Mouse (Mus musculus) kidney, adult 8-10 months (tissue): Measurements from ENCODE around the gene Cacng8.
"Not testable (repeated sequence)": the region's sequence is repeated elsewhere in the genome, so short reads cannot be mapped to it uniquely, and the experiment has no call there.

Experiments
- DNase-seq, 2 experiments: peaks; one replicate each; pipeline ENCODE4 v3.0.0; 2022

Cacng8 gene

GRCm38 (mm10) chr7:3388885-3389284, 1.6 kb upstream of the Cacng8 start:
- no peak for DNase-seq

- DNase-seq = peak; percentile 43 to 51
Observed at GRCm38 (mm10) chr7:3389444-3390412, 755 bp upstream of the Cacng8 start.

GRCm38 (mm10) chr7:3391081-3391451, 583 bp downstream of the Cacng8 start:
- DNase-seq = no peak

GRCm38 (mm10) chr7:3391809-3392208, 1.3 kb downstream of the Cacng8 start:
- no peak for DNase-seq

DNA sequence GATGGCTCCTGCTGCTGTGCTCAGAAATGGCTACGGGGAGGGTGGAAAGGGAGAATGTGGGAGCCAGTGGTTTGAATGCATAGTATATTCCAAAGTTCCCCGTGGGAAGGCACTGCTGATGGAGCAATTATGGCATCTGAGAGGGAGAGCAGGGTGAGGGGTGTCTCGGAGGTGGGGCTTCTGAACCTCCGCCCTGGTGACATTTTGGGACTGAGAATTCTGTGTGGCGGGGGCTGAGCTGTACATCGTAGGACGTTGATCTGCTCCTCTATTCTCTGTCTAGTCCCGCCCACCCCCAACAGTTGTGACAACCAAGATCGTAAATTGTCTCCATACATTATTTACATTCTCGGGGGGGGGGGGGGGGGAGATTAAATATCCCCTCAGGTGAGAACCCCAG, 6.9 kb downstream of the Cacng8 start:
- no peak for DNase-seq

DNA sequence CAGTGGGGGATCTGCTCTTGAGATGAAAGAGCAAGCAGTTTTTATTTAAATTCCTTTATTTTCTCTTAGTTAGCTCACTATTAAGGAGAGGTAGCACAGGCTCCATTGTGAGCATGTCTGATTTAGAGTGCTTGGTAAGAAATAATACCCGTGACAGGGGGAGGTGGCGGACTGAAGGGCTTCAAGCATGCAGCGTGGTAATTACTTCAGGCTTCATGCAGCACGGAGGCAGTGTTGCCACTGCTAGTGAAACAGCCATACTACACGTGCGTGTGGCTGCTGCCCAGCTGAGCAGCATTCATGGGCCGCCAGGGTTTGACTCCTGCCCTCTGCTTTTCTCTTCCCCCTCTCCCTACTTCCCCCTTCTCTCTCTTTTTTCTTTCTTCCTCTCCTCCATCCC, 7.3 kb downstream of the Cacng8 start:
- no peak for DNase-seq

DNA sequence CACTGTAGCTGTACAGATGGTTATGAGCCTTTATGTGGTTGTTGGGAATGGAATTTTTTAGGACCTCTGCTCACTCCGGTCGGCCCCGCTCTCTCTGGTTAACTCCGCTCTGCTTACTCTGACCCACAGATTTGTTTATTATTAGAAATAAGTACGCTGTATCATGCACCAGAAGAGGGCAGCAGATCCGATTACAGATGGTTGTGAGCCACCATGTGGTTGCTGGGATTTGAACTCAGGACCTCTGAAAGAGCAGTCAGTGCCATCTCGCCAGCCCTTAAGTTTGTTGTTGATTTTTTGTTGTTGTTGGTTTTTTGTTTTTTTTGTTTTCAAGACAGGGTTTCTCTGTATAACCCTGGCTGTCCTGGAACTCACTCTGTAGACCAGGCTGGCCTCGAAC, 7.9 kb downstream of the Cacng8 start:
- DNase-seq = not testable (repeated sequence)

- no peak for DNase-seq
Observed at GRCm38 (mm10) chr7:3399937-3400336, 9.5 kb downstream of the Cacng8 start.

- DNase-seq = no peak
Observed at GRCm38 (mm10) chr7:3409729-3410520, 19.4 kb downstream of the Cacng8 start.

DNA sequence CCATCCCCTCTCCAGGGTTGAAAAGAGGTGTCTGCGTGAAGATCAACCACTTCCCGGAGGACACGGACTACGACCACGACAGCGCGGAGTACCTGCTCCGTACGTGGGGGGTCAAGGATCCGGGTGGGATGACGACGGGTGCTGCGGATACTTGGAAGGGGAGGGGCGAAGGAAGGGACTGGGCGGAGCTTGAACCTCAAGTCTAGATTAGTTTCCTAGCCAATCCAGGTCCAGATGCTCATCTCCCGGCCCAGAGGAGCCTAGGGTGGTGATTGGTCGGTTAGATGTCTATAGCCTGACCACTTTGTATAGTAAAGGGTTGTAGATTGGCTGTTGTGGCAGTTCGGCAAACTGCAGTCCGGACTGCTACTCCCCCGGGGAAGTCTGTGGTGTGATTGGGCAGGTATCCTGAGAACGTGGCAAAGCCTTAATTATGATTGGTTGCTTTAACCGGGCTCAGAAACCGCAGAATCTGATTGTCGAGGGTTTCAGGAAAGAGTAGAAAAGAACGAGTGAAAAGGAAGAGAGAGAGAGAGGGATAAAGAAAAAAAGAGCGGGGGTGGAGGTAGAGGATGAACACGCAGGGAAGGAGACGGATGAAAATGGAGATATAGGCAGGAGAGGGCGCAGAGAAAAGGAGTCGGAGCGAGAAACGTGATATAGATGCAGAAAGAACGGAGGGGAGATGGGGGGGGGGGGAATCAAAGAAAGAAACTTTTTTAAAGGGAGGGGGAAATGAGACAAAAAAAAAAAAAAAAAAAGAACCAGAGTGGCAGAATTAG, 20.9 kb downstream of the Cacng8 start:
- peak; percentile 5 to 8 for DNase-seq

DNA sequence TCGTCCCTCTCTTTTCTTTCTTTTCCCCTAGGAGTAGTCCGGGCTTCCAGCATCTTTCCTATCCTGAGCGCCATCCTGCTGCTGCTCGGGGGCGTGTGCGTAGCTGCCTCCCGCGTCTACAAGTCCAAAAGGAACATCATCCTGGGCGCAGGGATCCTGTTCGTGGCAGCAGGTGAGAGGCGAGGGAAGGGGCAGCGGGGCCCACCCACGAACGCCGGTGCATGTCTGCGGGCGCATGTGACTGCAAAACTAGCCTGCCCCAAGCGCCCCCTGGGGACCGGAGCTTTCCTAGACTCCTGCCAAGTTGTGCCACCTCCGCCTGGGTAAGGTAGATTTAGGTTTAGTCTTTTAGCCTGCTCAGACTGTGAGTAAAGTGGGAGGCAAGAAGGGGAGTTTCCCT, 21.6 kb downstream of the Cacng8 start:
- DNase-seq = no peak

DNA sequence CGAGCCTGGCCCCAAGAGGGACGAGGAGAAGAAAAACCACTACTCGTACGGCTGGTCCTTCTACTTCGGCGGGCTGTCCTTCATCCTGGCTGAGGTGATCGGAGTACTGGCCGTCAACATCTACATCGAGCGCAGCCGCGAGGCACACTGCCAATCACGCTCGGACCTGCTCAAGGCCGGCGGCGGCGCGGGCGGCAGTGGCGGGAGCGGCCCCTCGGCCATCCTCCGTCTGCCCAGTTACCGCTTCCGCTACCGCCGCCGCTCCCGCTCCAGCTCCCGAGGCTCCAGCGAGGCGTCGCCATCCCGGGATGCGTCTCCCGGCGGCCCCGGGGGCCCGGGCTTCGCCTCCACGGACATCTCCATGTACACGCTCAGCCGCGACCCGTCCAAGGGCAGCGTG, 24.4 kb downstream of the Cacng8 start:
- peak; percentile 7 to 19 for DNase-seq

DNA sequence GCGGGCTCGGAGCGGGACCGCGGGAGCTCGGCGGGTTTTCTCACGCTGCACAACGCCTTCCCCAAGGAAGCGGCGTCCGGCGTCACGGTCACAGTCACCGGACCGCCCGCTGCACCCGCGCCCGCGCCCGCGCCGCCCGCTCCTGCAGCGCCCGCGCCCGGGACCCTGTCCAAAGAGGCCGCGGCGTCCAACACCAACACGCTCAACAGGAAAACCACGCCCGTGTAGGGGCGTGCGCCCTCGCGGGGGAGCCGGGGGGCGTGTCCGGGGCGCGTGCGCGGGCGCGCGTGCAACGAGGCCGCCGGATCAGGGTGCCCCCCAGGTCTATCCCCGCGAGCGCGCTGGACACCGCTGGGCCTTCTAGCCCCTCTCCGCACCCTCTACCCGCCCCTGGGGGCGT, 24.9 kb downstream of the Cacng8 start:
- peak; percentile 9 to 11 for DNase-seq

DNA sequence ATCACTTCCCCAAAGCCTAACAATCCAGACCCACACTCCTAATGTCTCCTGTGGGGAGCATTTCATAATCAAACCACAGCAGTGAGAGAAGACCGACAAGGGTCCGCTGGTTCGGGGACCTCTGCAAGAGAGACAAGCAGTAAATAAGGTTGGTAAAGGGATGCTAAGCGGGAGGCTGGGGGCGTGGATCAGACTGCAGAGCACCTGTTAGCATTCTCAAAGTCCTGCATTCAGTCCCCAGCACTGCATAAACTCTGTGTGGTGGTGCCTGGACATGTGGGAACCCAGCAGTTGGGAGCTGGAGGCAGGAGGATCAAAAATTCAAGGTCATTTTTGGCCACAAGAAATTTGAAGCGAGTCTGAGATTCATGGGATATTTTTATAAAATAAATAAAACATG, 29.5 kb downstream of the Cacng8 start:
- no peak for DNase-seq

DNA sequence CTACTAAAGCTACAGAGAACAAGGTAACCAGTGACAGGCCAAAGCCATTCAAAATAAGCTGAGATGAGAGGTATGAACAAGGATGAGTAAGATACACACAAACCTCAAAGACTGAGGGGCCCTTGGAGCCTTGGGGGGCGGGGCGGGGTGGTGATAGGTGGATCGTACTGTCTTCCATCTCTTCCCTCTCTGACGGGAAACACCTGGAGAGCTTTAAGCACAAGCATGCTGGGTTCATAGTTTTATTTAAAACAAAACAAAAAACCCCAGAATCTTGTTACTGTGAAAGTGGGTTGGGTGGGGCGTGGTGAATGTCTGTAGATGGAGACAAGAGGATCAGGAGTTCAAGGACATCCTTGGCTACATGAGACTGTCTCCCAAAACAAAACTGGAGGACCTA, 30.0 kb downstream of the Cacng8 start:
- no peak for DNase-seq

DNA sequence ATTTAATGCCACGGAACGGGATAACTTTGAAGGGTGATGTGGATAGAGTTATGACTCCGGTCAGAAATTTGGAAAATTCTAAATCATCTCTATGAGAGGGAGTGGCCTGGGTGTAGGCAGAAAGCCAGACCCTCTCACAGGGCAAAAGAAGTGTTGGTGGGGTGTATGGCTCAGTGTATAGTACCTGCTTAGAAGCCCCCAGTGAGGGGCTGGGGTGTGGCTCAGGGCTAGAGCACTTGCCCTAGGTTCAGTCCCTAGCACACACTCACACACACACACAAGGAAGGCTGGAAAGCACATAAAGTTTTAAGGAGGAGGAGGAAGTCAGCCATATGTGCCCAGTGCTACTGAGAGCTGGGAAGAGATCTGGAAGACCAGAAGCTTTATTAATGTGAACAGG, 30.8 kb downstream of the Cacng8 start:
- DNase-seq = no peak

DNA sequence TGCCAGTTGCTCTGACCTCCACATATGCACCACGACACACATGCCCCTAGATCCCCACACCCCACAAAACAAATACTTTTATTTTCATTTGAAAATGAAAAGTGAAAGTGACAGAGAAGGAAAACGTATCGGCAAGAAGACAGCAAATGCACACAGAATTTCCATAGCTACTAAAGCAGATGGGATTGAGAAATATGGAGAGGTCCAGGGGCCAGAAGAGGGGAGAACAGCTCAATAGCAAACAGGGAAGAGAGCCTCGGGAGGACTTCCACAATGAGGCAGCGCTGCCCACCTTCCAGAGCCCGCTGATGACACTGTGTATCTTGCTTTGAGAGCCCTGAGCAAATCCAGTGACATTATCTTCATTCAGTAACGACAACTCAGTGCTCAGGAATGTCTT, 31.6 kb downstream of the Cacng8 start:
- DNase-seq = no peak

DNA sequence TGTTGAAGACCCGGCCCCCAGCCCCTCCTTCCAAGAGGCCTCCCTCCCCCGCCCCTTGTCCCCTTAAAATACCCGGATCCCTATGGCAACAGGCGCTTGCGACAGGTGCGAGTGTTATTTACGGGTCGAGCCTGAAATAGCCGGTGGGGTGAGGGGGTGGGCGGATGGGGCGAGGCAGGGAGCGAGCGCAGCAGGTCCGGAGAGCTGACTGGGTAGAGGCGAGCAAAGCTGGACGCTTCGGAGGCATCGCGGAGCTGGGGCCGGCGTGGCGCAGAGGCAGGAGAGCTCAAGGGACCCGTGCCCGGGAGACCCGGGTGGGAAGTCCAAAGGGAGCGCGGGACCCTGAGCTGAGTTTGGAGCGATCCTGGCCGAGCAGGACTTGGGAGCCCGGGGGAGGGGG, 32.9 kb downstream of the Cacng8 start:
- no peak for DNase-seq

DNA sequence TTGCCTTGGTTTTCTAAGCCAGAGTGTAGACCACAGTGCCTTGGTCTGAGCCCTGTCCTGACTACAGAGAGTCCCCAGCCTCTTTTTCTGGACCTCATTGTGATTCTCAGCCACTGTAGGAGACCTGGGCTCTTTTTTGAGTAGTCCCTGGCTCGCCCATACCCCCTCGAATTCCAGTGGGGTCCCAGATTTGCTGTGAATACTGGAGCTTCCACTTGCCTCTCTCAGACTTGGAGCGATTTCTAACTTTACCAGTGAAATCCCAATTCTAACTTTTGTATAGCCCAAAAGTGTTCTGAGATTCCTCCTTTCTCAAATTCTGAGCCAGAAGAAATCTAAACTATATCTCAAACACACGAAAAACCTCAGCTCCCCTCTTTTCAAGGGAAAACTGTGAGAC, 33.4 kb downstream of the Cacng8 start, which contains the start of gene Cacng6:
Cacng6 (plus strand) TSS at position 301 of the 400 bp plus-strand sequence.
- no peak for DNase-seq

GRCm38 (mm10) chr7:3425141-3425540, 34.7 kb downstream of the Cacng8 start:
- DNase-seq = no peak

DNA sequence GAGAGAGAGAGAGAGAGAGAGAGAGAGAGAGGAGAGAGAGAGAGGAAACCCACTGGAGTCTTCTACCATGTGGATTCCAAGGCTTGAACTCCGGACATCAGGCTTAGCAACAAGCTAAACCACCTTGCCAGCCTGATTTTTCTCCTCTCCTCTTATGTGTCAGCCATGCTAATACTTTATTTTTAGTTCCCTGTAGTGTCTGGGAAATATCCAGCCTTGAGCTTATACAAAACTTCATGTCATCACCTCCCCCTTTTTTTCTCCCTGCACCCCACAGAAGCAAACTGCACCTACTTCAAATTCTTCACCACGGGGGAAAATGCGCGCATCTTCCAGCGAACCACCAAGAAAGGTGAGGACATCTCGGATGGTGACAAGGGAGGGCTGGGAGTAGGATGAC, 39.7 kb downstream of the Cacng8 start:
- DNase-seq = no peak

DNA sequence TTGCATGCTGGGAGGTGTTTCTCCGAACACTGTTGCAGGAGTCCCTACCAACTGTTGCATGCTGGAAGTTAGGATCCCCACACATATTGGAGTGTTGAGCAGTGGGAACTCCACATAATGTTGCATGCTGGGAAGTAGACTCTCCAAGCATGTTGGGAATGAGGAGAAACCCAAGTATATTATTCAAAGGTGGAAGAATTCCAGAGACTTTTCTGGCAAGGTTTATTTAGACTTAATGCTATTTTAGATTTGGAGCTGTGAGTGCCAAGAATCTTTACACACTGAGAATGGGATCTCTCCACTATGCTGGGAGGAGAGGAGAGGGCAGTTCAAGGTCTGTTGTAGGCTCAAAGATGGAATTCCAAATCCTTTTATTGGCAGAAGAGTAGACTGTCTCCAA, 41.6 kb downstream of the Cacng8 start:
- no peak for DNase-seq

GRCm38 (mm10) chr7:3437941-3438340, 47.5 kb downstream of the Cacng8 start:
- DNase-seq = no peak
